ENCODE assay signal across 8 mouse cellular contexts in genomic region chr2:49727199-49727598, GRCm38 (mm10).
A peak's percentile ranks its signal among the peaks of the same experiment; 100 is the strongest.
DNase-seq lines count a peak whose midpoint lies in the region; ATAC-seq and TF ChIP-seq lines count a peak whose summit lies in the region.

No protein-coding gene starts in this region.

- WGBS in intestine, embryonic 16.5 days, result 7% methylated on average over 7 of the region's 7 CpGs
- WGBS in midbrain, embryonic 13.5 days, result 12% methylated on average over 7 of the region's 7 CpGs
- WGBS in small intestine, adult 2 months, result 4% methylated on average over 7 of the region's 7 CpGs

- no peaks in the 10 kb centered on the region for H3K27me3 ChIP-seq in intestine, embryonic 16.5 days (replicated peaks; ENCODE audit: control insufficient read depth, insufficient read depth, low read length)
- H3K27me3 ChIP-seq in midbrain, embryonic 13.5 days, result no peaks in the 10 kb centered on the region
- H3K27me3 ChIP-seq in small intestine, adult 2 months (ENCODE audit: control insufficient read depth, insufficient read depth, low read length), result no peaks in the 10 kb centered on the region

- no peaks in the 10 kb centered on the region for H3K36me3 ChIP-seq in intestine, embryonic 16.5 days (ENCODE audit: control insufficient read depth, insufficient read depth, low read length)
- peaks cover 62% of the 10 kb centered on the region for H3K36me3 ChIP-seq in midbrain, embryonic 13.5 days
- H3K36me3 ChIP-seq in small intestine, adult 2 months (ENCODE audit: control insufficient read depth, insufficient read depth, low read length), result no peaks in the 10 kb centered on the region

- TF ChIP-seq POLR2A in small intestine, adult 2 months (IDR thresholded peaks at IDR 0.05; ENCODE audit: low read depth, low read length), result no peak

- no peak overlapping the region for H3K4me3 ChIP-seq in intestine, embryonic 16.5 days (ENCODE audit: low read length)
- no peak overlapping the region for H3K4me3 ChIP-seq in midbrain, embryonic 13.5 days (replicated peaks)
- no peak overlapping the region for H3K4me3 ChIP-seq in small intestine, adult 2 months (ENCODE audit: low read depth, low read length)

- H3K9me3 ChIP-seq in intestine, embryonic 16.5 days (ENCODE audit: control insufficient read depth, low read length), result no peaks in the 10 kb centered on the region
- H3K9me3 ChIP-seq in midbrain, embryonic 13.5 days, result no peaks in the 10 kb centered on the region

- no peak overlapping the region for H3K27ac ChIP-seq in intestine, embryonic 16.5 days (ENCODE audit: low read length)
- peak overlapping the region; percentile 49 for H3K27ac ChIP-seq in midbrain, embryonic 13.5 days
- no peak overlapping the region for H3K27ac ChIP-seq in small intestine, adult 2 months (ENCODE audit: insufficient read depth, low read depth, low read length)

- TF ChIP-seq CTCF in small intestine, adult 2 months (IDR thresholded peaks at IDR 0.05; ENCODE audit: extremely low read depth, insufficient read length, insufficient replicate concordance, low read depth, low read length), result peak; percentile 75; the same call in 1 of the 2 replicates

- H3K4me1 ChIP-seq in intestine, embryonic 16.5 days (ENCODE audit: control insufficient read depth, insufficient read depth, low read length), result peaks cover 11% of the 10 kb centered on the region
- peaks cover 32% of the 10 kb centered on the region for H3K4me1 ChIP-seq in midbrain, embryonic 13.5 days (replicated peaks)
- no peaks in the 10 kb centered on the region for H3K4me1 ChIP-seq in small intestine, adult 2 months (ENCODE audit: control insufficient read depth, insufficient read depth, insufficient read length, low read length)

- DNase-seq in 3134 (ENCODE audit: extremely low read depth, insufficient read length, low spot score) (peak; percentile 49), MN1 (ENCODE audit: low spot score) (peak; percentile 87)
- peak; percentile 67 to 71 for DNase-seq in cerebellum, postnatal 36 days
- peak; percentile 66 for DNase-seq in gastrocnemius, adult 18-20 months (ENCODE audit: low spot score)
- DNase-seq in left cerebral cortex, postnatal 25 days (ENCODE audit: low spot score in 2 of 2), result peak; percentile 77 to 89

- intact Hi-C loops in left cerebral cortex, postnatal 25 days (cut with DNase I), result loop anchor here (2.0 to 5.0 kb wide), 2 partner anchors 105 to 368 kb away; no protein-coding TSS in a partner anchor

- no peak overlapping the region for H3K4me2 ChIP-seq in intestine, embryonic 16.5 days (ENCODE audit: low read depth, low read length)
- H3K4me2 ChIP-seq in midbrain, embryonic 13.5 days (replicated peaks), result no peak overlapping the region

- H3K9ac ChIP-seq in intestine, embryonic 16.5 days (ENCODE audit: low read depth, low read length), result no peak overlapping the region
- no peak overlapping the region for H3K9ac ChIP-seq in midbrain, embryonic 13.5 days (replicated peaks)

- peak; percentile 86 for ATAC-seq in intestine, embryonic 16.5 days
- peak; percentile 84 for ATAC-seq in midbrain, embryonic 13.5 days
